Mouse (Mus musculus) cortical plate, adult 2 months (tissue): Measurements from ENCODE around the gene Kmt5a.

Source experiments
- CTCF ChIP-seq: fragments of 200-500 bp; IDR thresholded peaks from 2 replicates; pipeline ENCODE4 v1.5.1; 2011; ENCODE audit warnings: mild to moderate bottlenecking, control low read depth, low read length; ENCODE audit not compliant: insufficient read depth; ENCODE audit errors: extremely low read depth
- POLR2A ChIP-seq: fragments of 200-500 bp; IDR thresholded peaks from 2 replicates; pipeline ENCODE4 v1.6.1; 2011; ENCODE audit warnings: mild to moderate bottlenecking, low read length, control low read depth; ENCODE audit not compliant: insufficient read depth; ENCODE audit errors: extremely low read depth

- TF ChIP-seq POLR2A (no peak), CTCF (no peak)
Observed at GRCm38 (mm10) chr5:124410808-124411207, 28.9 kb upstream of the Kmt5a start.
